Mouse (Mus musculus) limb, embryonic 12.5 days (tissue): ENCODE data around the gene Defb20. TPM values are rescaled to one million over a fixed set of nuclear protein-coding genes. Genes with fewer than 3 reads are reported as not detected.

Experiments used
- ATAC-seq: fragments of 200-750 bp; cut with Nextera tagmentation; 2 replicates; pipeline ENCODE4 v1.8.0; 2017; ENCODE audit warnings: low read depth, moderate TSS enrichment; ENCODE audit not compliant: insufficient number of reproducible peaks, insufficient read depth, low FRiP score, low TSS enrichment
- H3K27ac ChIP-seq: fragments of 300-500 bp; sonication (generic); 2 replicates; pipeline ENCODE4 v1.5.1; 2016; ENCODE audit warnings: mild to moderate bottlenecking, moderate library complexity
- H3K27me3 ChIP-seq: fragments of 300-500 bp; sonication (generic); 2 replicates; pipeline ENCODE4 v1.6.1; 2016; ENCODE audit warnings: mild to moderate bottlenecking, moderate library complexity
- H3K36me3 ChIP-seq: fragments of 300-500 bp; sonication (generic); 2 replicates; pipeline ENCODE4 v1.6.1; 2016; ENCODE audit warnings: mild to moderate bottlenecking, moderate library complexity
- H3K4me1 ChIP-seq: fragments of 300-500 bp; sonication (generic); replicated peaks from 2 replicates; pipeline ENCODE4 v1.6.1; 2016
- H3K4me2 ChIP-seq: fragments of 300-500 bp; sonication (generic); 2 replicates; pipeline ENCODE4 v1.6.1; 2016; ENCODE audit warnings: mild to moderate bottlenecking, moderate library complexity
- H3K4me3 ChIP-seq: fragments of 300-500 bp; sonication (generic); replicated peaks from 2 replicates; pipeline ENCODE4 v1.5.1; 2016; ENCODE audit warnings: mild to moderate bottlenecking
- H3K9ac ChIP-seq: fragments of 300-500 bp; sonication (generic); replicated peaks from 2 replicates; pipeline ENCODE4 v1.6.1; 2016; ENCODE audit warnings: mild to moderate bottlenecking, moderate library complexity
- H3K9me3 ChIP-seq: fragments of 300-500 bp; sonication (generic); 2 replicates; pipeline ENCODE4 v1.6.1; 2016; ENCODE audit warnings: mild to moderate bottlenecking, moderate library complexity
- WGBS: fragments of 180-500 bp; shearing (Covaris S2); methylation state at CpG from one replicate; pipeline ENCODE4 v1.1.7; 2016; 5-methylcytosine and 5-hydroxymethylcytosine counted together
- polyA plus RNA-seq: library from polyadenylated mRNA; unstranded; fragments of >200 nt; fragmentation: Nextera tagmentation; extraction: Ambion mirVana; gene quantifications from 2 replicates; pipeline ENCODE4 v1.2.1, GENCODE M21; 2016

The Defb20 gene
- polyA plus RNA-seq, 1 experiment from 2014 or later: not detected

GRCm38 (mm10) chr2:152498020-152498419 is 21.2 kb downstream of the Defb20 start:
- H3K4me3 ChIP-seq: no peak overlapping the region
- no peak for ATAC-seq
- H3K9me3 ChIP-seq: 0 out of 2 replicates have a peak, but pooled peaks cover 2% of the 10 kb centered on the region
- H3K9ac ChIP-seq: no peak overlapping the region
- no peaks in the 10 kb centered on the region for H3K27me3 ChIP-seq
- H3K4me2 ChIP-seq: no peak overlapping the region
- WGBS: 68% methylated on average over 6 of the region's 6 CpGs
- no peaks in the 10 kb centered on the region for H3K4me1 ChIP-seq
- no peaks in the 10 kb centered on the region for H3K36me3 ChIP-seq
- no peak overlapping the region for H3K27ac ChIP-seq

DNA sequence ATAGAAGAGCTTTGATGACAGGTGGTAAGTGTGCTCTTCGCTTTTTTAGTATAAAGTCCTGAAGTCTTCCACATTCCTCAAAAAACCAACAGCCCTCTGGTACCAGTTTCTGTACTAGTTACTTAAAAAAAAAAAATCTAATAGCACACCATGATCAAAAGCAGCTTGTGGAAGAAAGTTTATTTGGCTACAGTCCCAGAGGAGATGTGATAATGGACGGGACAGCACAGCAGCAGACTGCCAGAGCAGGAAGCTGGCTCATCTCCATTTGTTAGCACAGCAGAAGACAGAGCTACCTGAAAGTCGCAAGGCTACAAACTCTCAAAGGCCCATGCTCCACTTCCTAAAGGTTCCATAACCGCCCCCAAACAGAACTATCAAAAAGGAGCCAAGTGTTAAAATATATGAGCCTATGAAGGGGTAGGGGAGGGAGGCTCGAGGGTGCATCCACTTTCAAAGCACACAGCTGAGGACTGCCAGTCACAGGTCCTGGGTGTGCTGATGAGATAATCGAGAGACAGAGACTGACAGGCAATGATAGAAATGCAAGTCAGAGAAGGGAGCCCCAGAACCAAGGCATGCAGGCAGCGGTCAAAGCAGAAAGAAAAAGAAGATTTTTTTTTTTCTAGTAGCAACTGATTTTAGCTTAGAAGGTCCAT is 23.5 kb downstream of the Defb20 start:
- Histone ChIP-seq H3K27me3 (no peaks in the 10 kb centered on the region), H3K4me3 (no peak overlapping the region), H3K4me2 (no peak overlapping the region), H3K36me3 (no peaks in the 10 kb centered on the region), H3K27ac (no peak overlapping the region), H3K4me1 (no peaks in the 10 kb centered on the region), H3K9me3 (0 out of 2 replicates have a peak, but pooled peaks cover 2% of the 10 kb centered on the region), H3K9ac (no peak overlapping the region)
- ATAC-seq: no peak
- WGBS: 81% methylated on average over 7 of the region's 7 CpGs

DNA sequence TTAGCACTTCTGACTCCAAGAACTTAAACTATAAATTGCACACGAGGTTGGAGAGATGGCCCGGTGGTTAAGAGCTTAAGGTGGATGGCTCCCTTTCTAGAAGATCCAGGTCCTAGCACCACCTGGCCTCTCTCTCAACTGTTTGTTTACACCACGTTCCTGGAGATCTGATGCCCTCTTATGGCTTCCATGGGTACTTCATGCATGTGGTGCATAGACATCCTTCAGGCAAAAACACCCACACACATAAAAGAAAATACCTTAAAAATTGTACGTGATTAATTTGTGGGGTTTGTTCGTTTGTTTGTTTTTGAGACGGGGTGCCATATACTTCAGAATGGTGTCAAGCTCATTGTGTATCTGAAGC is 24.0 kb downstream of the Defb20 start:
- Histone ChIP-seq H3K36me3 (no peaks in the 10 kb centered on the region), H3K27ac (no peak overlapping the region), H3K27me3 (no peaks in the 10 kb centered on the region), H3K4me3 (no peak overlapping the region), H3K9me3 (0 out of 2 replicates have a peak, but pooled peaks cover 2% of the 10 kb centered on the region), H3K4me1 (no peaks in the 10 kb centered on the region), H3K4me2 (no peak overlapping the region), H3K9ac (no peak overlapping the region)
- ATAC-seq: no peak
- 82% methylated on average over 6 of the region's 6 CpGs for WGBS

GRCm38 (mm10) chr2:152503950-152504349 is 27.1 kb downstream of the Defb20 start:
- H3K9me3 ChIP-seq: 0 out of 2 replicates have a peak, but pooled peaks cover 2% of the 10 kb centered on the region
- no peak overlapping the region for H3K9ac ChIP-seq
- no peaks in the 10 kb centered on the region for H3K27me3 ChIP-seq
- H3K4me2 ChIP-seq: no peak overlapping the region
- H3K36me3 ChIP-seq: no peaks in the 10 kb centered on the region
- 84% methylated on average over 2 of the region's 2 CpGs for WGBS
- H3K4me3 ChIP-seq: no peak overlapping the region
- ATAC-seq: no peak
- H3K4me1 ChIP-seq: no peaks in the 10 kb centered on the region
- no peak overlapping the region for H3K27ac ChIP-seq

- 88% methylated on average over 1 of the region's 1 CpGs for WGBS
- H3K27me3 ChIP-seq: peaks cover 5% of the 10 kb centered on the region; the same call in 1 of the 2 replicates
- H3K9me3 ChIP-seq: no peaks in the 10 kb centered on the region
- no peak within 1 kb of the TSS for H3K9ac ChIP-seq
- H3K27ac ChIP-seq: no peak within 1 kb of the TSS
- H3K36me3 ChIP-seq: no peaks in the 10 kb centered on the region
- H3K4me1 ChIP-seq: no peaks in the 10 kb centered on the region
- H3K4me3 ChIP-seq: no peak within 1 kb of the TSS
- ATAC-seq: no peak
- H3K4me2 ChIP-seq: no peak within 1 kb of the TSS
Measured at GRCm38 (mm10) chr2:152511592-152511991, 34.7 kb downstream of the Defb20 start, which contains the start of gene Defb26. TSS of gene Defb26 (minus strand) at chr2:152511692.

- no peaks in the 10 kb centered on the region for H3K9me3 ChIP-seq
- H3K4me3 ChIP-seq: no peak overlapping the region
- peak; percentile 31; the same call in 1 of the 2 replicates for ATAC-seq
- no peaks in the 10 kb centered on the region for H3K36me3 ChIP-seq
- H3K4me2 ChIP-seq: no peak overlapping the region
- H3K9ac ChIP-seq: no peak overlapping the region
- H3K27ac ChIP-seq: no peak overlapping the region
- H3K4me1 ChIP-seq: no peaks in the 10 kb centered on the region
- WGBS: 67% methylated on average over 4 of the region's 4 CpGs
- H3K27me3 ChIP-seq: peaks cover 2% of the 10 kb centered on the region; the same call in 1 of the 2 replicates
Measured at GRCm38 (mm10) chr2:152516084-152516483, 39.2 kb downstream of the Defb20 start.

DNA sequence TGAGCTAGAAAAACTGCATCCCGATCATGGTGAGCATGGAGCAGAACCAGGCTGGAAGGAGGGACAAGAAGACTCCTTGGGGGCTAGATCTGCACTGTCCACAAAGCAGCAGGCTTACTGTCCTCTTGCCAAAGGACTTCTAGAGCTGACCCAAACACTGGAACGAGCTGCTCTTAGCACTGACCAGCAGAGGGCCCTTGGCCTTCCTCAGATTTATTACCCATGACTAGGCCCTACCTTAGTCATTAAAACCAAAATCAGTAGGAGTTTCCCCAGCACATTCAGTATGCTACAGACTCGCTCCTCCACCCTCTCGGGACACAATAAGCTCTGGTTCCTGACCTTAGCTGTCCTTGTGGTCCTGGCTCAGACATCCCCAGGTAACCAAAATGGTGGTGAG is 41.1 kb downstream of the Defb20 start, which contains the start of gene Defb28:
Gene Defb28, plus strand, starts transcription at position 275 of the 400 bp plus-strand sequence.
- Histone ChIP-seq H3K27me3 (no peaks in the 10 kb centered on the region), H3K4me3 (no peak within 1 kb of the TSS), H3K9me3 (no peaks in the 10 kb centered on the region), H3K4me2 (no peak within 1 kb of the TSS), H3K36me3 (no peaks in the 10 kb centered on the region), H3K4me1 (no peaks in the 10 kb centered on the region), H3K27ac (no peak within 1 kb of the TSS), H3K9ac (no peak within 1 kb of the TSS)
- no peak for ATAC-seq
- 65% methylated on average over 4 of the region's 4 CpGs for WGBS

Other genes starting within 250 kb of the Defb20 start
- 42.5 and 46.1 TPM in 2 replicates for gene Tbc1d20, start 183.2 kb upstream of the Defb20 start, polyA plus RNA-seq
- 72.9 and 79.2 TPM in 2 replicates for gene Rbck1, start 144.4 kb upstream of the Defb20 start, polyA plus RNA-seq
- gene Trib3, start 133.0 kb upstream of the Defb20 start, polyA plus RNA-seq: 3.0 and 3.6 TPM in 2 replicates
- gene Nrsn2, start 100.4 kb upstream of the Defb20 start, polyA plus RNA-seq: 2.2 and 3.0 TPM in 2 replicates
- 15.6 and 16.8 TPM in 2 replicates for gene Sox12, start 79.0 kb upstream of the Defb20 start, polyA plus RNA-seq
- gene Zcchc3, start 62.0 kb upstream of the Defb20 start, polyA plus RNA-seq: 74.1 and 76.6 TPM in 2 replicates
- 0.24 and 0.59 TPM in 2 replicates for gene 6820408C15Rik, start 61.5 kb upstream of the Defb20 start, polyA plus RNA-seq
- not detected in 2 replicates for gene Defb23, start 12.4 kb upstream of the Defb20 start, polyA plus RNA-seq
- gene Defb22, start 13.1 kb downstream of the Defb20 start, polyA plus RNA-seq: not detected in 2 replicates
- gene Defb26, start 34.6 kb downstream of the Defb20 start, polyA plus RNA-seq: not detected in 2 replicates
- not detected in 2 replicates for gene Defb28, start 41.2 kb downstream of the Defb20 start, polyA plus RNA-seq
- not detected in 2 replicates for gene Defb29, start 63.0 kb downstream of the Defb20 start, polyA plus RNA-seq
- not detected in 2 replicates for gene Gm17416, start 92.3 kb downstream of the Defb20 start, polyA plus RNA-seq
- gene Defb21, start 95.7 kb downstream of the Defb20 start, polyA plus RNA-seq: not detected in 2 replicates
- not detected in 2 replicates for gene Defb19, start 103.2 kb downstream of the Defb20 start, polyA plus RNA-seq
- not detected in 2 replicates for gene Defb45, start 122.3 kb downstream of the Defb20 start, polyA plus RNA-seq
- gene Defb36, start 127.3 kb downstream of the Defb20 start, polyA plus RNA-seq: not detected in 2 replicates
- not detected in 2 replicates for gene Defb25, start 146.0 kb downstream of the Defb20 start, polyA plus RNA-seq
- 0.87 and 1.1 TPM in 2 replicates for gene Rem1, start 149.9 kb downstream of the Defb20 start, polyA plus RNA-seq
- gene H13, start 192.4 kb downstream of the Defb20 start, polyA plus RNA-seq: 129 and 135 TPM in 2 replicates
- 36.3 and 39.2 TPM in 2 replicates for gene Mcts2, start 210.0 kb downstream of the Defb20 start, polyA plus RNA-seq